Mouse (Mus musculus): ENCODE data around the gene Mllt6.

DNA sequence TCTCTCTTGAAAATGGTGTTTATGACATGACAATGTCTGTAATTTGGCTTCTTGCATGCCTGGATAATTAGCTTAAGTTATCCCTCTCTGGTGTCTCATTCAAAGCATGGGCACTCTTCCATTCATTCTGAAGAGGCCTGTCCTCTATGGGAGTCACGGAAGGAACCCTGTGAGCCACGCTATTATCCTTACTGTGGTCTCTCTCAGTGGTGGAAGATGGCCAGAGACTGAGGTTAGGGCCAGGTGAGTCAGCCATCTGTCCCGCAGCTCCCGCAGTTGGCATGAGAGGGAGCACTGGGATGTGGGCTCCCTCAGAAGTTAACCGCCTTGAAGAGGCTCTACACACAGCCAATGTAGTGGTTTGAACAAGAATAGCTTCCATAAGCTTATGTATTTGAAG lies 12.9 kb upstream of the Mllt6 start:
- TF ChIP-seq CTCF (IDR thresholded peaks at IDR 0.05; ENCODE audit: low read depth) (no peak), EP300 (IDR thresholded peaks at IDR 0.05; ENCODE audit: low read depth) (no peak)

Data from liver, embryonic 14.5 days (tissue).